Mouse (Mus musculus) adrenal gland, postnatal 10 days (tissue): ENCODE measurements around the gene Tsen54. TPM values are rescaled to one million over a fixed set of nuclear protein-coding genes. Genes with fewer than 3 reads are reported as not detected.

Experiments used
- DNase-seq: peaks from one replicate; pipeline ENCODE4 v3.0.0; 2021; ENCODE audit warnings: mixed read lengths
- total RNA-seq, 2 experiments: library from RNA; stranded (reverse); gene quantifications; 2 replicates each; pipeline ENCODE4 v1.2.3; 2021

The Tsen54 gene
- total RNA-seq, 2 experiments from 2014 or later = 13.8 to 19.4 TPM

- no peak for DNase-seq
These were observed 11.3 kb upstream of the Tsen54 start for GRCm38 (mm10) chr11:115803072-115803709.

DNA sequence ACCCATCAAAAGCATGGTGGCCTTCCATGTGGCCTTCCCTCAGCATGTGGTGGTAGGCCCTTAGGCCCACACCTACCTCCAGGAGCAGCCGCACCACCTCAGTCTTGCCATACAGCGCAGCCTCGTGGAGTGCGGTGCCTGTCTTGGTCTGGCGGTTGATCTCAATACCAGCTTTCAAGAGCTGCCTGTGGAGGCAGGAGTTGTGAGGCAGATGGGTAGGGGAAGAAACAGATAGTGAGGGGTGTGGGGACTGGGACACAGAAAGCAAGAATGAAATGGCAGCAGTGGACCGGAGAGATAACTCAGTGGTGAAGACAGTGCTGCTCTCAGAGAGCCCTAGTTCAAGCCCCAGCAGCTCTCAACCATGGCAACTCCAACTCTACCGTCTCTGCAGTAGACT lies 9.5 kb upstream of the Tsen54 start:
- no peak for DNase-seq

DNA sequence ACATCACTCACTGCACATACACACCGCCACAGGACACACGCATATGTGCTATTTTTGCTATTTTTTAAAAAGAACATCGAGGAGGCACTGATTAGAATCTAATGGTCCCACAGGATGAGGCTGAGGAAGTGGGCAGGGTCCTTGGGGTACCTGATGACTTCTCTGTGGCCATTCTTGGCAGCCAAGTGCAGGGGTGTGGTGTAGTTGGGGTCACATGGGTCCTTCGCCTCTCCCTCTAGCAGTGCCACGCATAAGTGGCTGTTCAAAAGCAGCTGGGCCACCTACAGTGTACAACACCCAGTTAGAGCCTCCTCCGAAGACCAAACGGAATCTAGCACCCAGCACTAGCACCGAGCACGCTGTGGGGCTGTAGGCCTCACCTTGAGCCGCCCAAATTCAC lies 8.4 kb upstream of the Tsen54 start:
- no peak for DNase-seq

DNA sequence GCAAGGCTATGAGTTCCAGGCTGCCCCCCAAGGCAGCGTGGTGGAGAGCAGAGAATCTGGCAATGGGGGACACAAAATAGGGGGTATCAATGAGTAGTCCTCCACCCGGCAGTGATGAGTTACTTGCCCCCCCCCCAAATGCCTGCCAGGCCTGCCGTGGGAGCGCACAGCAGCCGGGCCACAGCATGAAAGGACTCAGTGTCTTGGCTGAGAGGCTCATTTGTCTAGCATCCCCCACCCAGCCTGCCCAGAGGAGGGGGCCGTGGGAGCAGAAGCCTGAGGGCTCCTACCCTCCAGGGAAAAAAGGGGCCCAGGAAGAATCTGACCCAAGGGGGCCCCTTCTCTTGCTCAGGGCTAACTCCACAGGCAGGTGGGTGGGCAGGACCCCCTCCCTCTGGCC lies 7.2 kb upstream of the Tsen54 start:
- no peak for DNase-seq

DNA sequence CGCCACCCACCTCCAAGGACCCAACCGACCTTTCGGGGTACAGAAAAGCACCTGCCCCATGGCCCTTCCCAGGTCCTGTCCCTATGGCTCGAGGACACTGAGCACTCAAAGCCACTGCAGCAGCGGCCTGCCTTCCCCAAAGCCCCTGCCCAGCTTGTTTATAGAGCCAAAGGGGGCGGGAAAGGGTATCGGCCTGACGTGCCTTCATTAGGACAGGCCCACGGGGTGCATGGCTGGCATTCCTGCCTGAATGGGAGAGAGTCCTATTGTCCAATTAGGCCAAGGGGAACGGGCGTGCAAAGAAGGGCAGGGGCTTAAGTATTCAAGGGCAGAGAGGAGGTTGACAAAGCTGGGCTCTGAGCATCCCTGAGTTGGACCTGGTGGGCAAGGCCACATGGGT lies 6.6 kb upstream of the Tsen54 start:
- no peak for DNase-seq

DNA sequence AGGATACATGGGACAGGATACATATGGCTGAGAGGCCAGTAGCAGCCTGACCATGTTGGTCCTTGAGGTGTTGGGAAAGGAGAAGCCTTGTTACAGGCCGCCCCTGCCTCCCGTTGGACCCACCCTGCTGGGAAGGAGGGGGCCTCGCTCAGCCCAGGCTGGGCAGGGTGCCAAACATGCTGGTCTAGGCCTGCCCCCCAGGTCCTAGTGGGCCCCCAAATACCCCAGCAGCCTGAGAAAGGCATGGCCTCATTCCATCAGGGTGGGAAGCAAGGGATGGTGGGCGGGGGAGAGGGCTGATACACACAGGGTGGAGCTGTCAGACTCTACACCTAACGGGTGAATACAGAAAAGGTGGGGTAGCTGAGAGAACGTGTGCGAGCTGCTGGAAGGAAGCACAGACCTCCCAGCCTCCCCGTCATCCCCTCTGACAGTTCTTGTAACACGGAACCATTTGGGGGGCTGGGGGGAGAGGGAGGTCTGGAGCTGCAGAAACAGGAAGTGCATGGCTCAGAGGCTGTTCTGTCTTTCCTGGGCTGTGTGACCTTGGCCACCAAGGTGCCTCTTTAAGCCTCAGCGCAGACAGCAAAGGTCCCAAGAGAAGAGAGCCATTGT lies 5.7 kb upstream of the Tsen54 start:
- DNase-seq = peak; percentile 62

DNA sequence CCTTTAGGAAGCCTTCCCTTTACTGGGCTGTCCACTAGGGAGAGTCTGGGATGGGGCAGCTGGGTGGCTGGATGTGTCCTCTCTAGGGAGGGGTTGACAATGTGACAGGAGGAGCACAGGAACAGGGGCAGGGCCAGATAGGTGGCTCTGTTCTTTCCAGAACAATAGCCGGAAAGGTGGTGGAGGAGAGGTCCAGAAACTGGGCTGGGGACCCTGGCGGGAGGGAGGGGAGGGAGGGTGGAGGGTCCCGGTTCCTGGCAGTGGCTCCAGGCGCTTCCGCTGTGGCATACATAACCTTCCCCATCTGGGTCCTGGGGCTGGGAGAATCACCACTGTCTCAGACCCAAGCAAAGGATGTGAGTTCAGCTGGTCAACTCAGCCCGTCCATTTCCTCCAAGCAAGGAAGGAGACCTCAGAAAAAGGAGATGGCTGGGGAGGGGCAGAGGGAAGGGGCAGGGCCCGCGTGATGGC lies 5.2 kb upstream of the Tsen54 start:
- DNase-seq = peak; percentile 60

DNA sequence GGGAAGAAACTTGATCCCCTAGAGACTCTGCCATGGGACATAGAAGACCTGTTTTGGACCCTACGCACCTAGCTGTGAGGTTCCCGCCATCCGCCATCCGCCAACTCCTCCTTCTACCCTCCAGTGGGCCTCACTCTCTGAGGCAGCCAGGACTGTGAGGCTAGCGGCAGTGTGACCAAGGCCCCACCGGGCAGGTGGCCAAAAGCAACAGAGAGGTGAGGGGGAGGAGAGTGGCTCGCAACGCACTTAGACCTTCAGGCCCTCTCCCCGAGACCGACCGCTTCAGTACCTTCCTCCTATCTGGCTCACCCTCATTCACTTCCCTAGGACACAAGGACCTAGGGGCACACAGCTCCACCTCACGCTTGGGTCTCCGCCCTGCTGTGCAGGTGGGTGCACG lies 4.1 kb upstream of the Tsen54 start:
- peak; percentile 89 for DNase-seq

- DNase-seq = peak; percentile 20
These were observed 3.0 kb upstream of the Tsen54 start for GRCm38 (mm10) chr11:115811381-115812093.

DNA sequence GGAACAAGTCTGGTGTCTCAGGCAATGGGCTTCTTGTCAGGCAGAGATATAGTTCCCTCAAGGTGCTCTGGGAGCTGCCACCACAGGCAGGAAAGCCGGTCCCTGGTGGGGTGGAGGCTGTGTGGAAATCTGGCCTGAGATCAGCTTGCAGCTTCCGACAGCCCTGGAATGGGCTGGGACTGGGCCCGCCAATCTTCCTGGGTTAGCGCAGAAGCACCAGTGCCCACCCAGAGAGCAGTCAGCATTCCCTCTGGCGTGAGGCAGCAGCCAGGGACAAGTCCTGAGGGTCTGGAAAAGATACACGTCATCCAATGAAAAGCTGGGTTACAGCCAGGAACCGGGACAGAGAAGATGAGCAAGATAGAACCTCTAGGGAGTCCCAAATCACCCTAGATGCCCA lies 2.4 kb upstream of the Tsen54 start:
- peak; percentile 75 for DNase-seq

DNA sequence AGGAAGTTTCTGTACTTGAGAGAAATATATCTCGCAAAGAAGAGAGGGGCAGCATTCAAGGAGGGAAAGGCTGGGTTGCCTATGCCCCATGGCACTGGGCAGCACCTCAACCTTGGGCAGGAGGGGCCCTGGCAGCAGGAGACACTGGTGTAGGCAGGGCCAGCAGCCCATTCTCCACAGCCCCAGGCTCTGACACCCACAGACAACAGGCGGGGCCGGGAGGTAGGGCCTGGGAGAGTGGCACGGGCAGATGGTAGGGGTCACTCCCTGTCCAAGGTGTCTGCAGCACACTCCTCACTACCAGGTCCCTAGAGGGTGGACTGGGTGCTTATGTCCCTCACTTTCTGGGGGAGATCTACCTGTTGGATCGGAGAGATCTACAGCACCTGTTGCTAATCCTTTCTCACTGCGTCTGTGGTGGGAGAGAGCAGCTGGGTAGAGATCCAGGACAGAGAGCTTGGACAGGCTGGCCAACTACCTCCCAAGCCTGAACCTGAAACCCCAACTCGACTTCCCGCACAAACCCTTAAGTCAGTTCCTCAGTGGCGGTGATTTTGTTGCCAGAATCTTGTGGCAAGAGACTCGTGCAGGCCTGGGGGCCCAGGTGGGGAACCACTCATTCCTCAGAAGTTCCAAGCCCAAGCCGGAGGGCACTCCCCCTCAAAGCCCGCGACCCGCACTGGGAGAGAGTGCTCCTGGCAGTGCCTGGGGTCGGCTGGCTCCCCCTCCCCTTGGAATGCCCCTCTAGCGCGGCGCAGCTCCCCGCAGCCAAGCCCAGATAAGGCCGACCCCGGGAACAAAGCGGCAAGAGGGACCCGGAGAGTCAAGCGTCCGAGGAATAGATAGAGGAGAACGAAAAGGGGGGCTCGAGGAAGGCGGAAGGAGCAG lies 1.7 kb upstream of the Tsen54 start:
- DNase-seq = peak; percentile 66

- peak; percentile 99 for DNase-seq
These were observed 822 bp upstream of the Tsen54 start, which contains the start of gene Caskin2 for GRCm38 (mm10) chr11:115813507-115814296. Gene Caskin2 (minus strand): TSS chr11:115813639.

- no peak for DNase-seq
These were observed 2.8 kb downstream of the Tsen54 start for GRCm38 (mm10) chr11:115817331-115817730.

DNA sequence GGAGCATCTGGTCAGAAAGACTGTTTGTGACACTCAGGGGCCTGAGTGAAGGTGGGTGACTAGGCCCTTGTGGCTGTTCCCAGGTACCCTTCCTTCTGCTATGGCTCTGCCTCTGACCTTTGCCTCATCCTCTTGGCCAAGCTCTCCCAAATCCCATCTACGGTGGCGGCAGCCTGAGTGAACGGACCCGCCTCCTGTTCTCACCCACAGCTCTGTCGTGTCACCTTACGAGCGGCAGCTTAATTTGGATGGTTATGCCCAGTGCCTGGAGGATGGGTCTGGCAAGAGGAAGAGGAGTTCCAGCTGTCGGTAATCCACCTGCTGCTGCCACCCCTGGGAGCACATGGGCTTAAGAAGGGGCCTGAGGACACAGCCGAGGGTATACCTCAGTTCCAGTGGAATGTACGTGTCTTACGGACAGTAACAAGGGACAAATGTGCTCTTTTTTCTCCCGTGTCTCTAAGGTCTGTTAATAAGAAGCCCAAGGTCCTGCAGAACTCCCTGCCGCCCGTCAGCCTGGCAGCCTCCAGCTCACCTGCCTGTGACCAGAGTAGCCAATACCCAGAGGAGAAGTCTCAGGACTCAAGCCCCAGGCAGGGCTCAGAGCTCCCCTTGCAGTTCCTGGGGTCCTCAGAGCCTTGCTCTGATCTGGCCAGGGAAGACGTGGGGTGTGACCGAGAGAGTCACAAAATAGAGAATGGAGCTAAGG lies 5.5 kb downstream of the Tsen54 start:
- no peak for DNase-seq

- DNase-seq = no peak
These were observed 6.5 kb downstream of the Tsen54 start for GRCm38 (mm10) chr11:115821001-115821400.

- peak; percentile 94 for DNase-seq
These were observed 9.5 kb downstream of the Tsen54 start, which contains the start of gene Llgl2 for GRCm38 (mm10) chr11:115823774-115824740. Gene Llgl2 (plus strand): TSS chr11:115824049.

GRCm38 (mm10) chr11:115824813-115825212 lies 10.3 kb downstream of the Tsen54 start:
- no peak for DNase-seq

- no peak for DNase-seq
These were observed 12.0 kb downstream of the Tsen54 start for GRCm38 (mm10) chr11:115826487-115826886.

- no peak for DNase-seq
These were observed 13.1 kb downstream of the Tsen54 start for GRCm38 (mm10) chr11:115827624-115828023.
